Mouse (Mus musculus) liver, adult 2 months (tissue): ENCODE measurements around the gene Ier2. TPM values are rescaled to one million over a fixed set of nuclear protein-coding genes. Genes with fewer than 3 reads are reported as not detected.

Experiments
- DNase-seq: peaks from one replicate; pipeline ENCODE4 v3.0.0-alpha.2; 2011; ENCODE audit warnings: low read depth, low spot score; ENCODE audit errors: extremely low read depth
- H3K27ac ChIP-seq: fragments of 200-500 bp; replicated peaks from 2 replicates; pipeline ENCODE4 v1.5.1; 2012; ENCODE audit warnings: low read depth, mild to moderate bottlenecking, control low read depth, inconsistent platforms, low read length; ENCODE audit not compliant: insufficient read depth
- H3K27me3 ChIP-seq: fragments of 200-500 bp; 2 replicates; pipeline ENCODE4 v1.6.1; 2012; ENCODE audit warnings: mild to moderate bottlenecking, moderate library complexity, low read length, inconsistent platforms; ENCODE audit not compliant: control insufficient read depth, insufficient read depth
- H3K36me3 ChIP-seq: fragments of 200-500 bp; 2 replicates; pipeline ENCODE4 v1.6.1; 2012; ENCODE audit warnings: low read length, inconsistent platforms; ENCODE audit not compliant: control insufficient read depth, insufficient read depth
- H3K4me1 ChIP-seq: fragments of 200-500 bp; 2 replicates; pipeline ENCODE4 v1.6.1; 2011; ENCODE audit warnings: low read length; ENCODE audit not compliant: control insufficient read depth, insufficient read depth
- H3K4me3 ChIP-seq: fragments of 200-500 bp; 2 replicates; pipeline ENCODE4 v1.5.1; 2011; ENCODE audit warnings: low read depth, mild to moderate bottlenecking, control low read depth, low read length, moderate library complexity; ENCODE audit not compliant: insufficient read depth
- H3K79me2 ChIP-seq: fragments of 200-500 bp; 2 replicates; pipeline ENCODE4 v1.6.1; 2012; ENCODE audit warnings: inconsistent platforms, mild to moderate bottlenecking, low read length, moderate library complexity; ENCODE audit not compliant: control insufficient read depth, insufficient read depth
- H3K9ac ChIP-seq: fragments of 200-500 bp; 2 replicates; pipeline ENCODE4 v1.6.1; 2012; ENCODE audit warnings: low read depth, mild to moderate bottlenecking, control low read depth, inconsistent platforms, low read length
- CTCF ChIP-seq: fragments of 200-500 bp; IDR thresholded peaks from 2 replicates; pipeline ENCODE4 v1.5.1; 2011; ENCODE audit warnings: low read depth, low read length, control low read depth
- POLR2A ChIP-seq: fragments of 200-500 bp; IDR thresholded peaks from 2 replicates; pipeline ENCODE4 v1.6.1; 2011; ENCODE audit warnings: low read length, control low read depth; ENCODE audit not compliant: insufficient read depth; ENCODE audit errors: extremely low read depth
- WGBS: fragments of 180-500 bp; shearing (Covaris S2); methylation state at CpG from one replicate; pipeline ENCODE4 v1.1.7; 2018; 5-methylcytosine and 5-hydroxymethylcytosine counted together
- polyA plus RNA-seq: library from polyadenylated mRNA; depleted of rRNA; stranded (reverse); fragments of >200 nt; gene quantifications from 2 replicates; pipeline ENCODE4 v1.2.3, GENCODE M21; 2012
- total RNA-seq: library from RNA; depleted of rRNA; stranded (reverse); fragments of >200 nt; gene quantifications from 2 replicates; pipeline ENCODE4 v1.2.3, GENCODE M21; 2014

Gene Ier2
- total and polyA plus RNA-seq, 2 experiments: 12.0 to 13.1 TPM

DNA sequence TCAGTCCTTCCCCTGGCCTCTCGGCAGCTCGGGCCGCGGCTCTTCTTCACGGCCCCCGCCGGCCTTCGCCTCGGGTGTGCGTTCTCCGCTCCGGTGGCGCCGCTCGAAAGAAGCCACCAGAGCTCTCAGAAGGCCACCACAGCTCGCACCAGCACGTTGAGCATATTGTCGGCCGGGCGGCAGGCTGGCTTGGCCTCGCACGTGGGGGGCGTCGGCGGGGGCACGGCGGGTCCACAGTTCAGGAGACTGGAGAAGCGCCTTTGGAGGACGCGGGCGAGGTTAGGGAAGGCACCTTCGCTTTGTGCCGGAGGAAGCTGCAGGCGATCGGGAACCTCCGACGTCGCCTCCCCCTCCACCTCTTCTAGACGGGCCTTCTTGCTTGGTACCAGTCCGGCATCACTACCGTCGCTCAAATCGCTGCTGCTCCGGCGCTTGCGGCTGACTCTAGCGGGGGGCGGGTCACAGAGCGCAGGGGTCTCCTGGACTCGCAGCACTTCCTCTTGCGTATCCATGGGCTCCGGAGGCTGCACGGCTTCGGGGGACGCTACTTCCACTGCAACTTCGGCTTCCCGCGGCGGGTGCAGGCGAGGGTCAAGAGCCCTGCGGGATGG, 586 bp downstream of the Ier2 start:
- H3K9ac ChIP-seq: peak overlapping the region; percentile 74
- TF ChIP-seq POLR2A (no peak), CTCF (no peak)
- DNase-seq: no peak
- H3K27me3 ChIP-seq: no peaks in the 10 kb centered on the region
- 0 out of 2 replicates have a peak, but pooled peaks cover 7% of the 10 kb centered on the region for H3K79me2 ChIP-seq
- peaks cover 9% of the 10 kb centered on the region for H3K4me1 ChIP-seq
- under 1% methylated on average over 61 of the region's 61 CpGs for WGBS
- H3K27ac ChIP-seq: peak overlapping the region; percentile 95
- peak overlapping the region; percentile 61 for H3K4me3 ChIP-seq
- H3K36me3 ChIP-seq: no peaks in the 10 kb centered on the region

DNA sequence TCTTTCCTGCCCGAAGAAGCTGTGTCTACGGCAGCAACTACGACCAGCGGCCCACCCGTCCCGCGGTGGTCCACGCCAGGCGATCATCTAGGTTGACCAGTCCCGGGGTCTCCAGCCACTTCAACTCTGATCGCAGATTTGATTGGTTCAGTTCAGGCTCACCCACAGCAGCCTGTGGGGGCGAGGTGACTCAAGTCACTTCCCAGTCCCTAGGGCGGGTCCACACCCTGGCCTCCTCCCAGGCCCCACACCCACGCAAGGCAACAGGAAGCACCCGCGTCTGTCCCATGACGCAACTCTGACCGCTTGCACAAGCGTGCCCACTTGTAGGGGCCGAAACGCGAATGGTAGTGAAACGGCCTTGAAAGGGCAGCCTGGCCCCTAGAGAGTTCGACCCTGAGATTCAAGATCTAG, 1.2 kb downstream of the Ier2 start:
- H3K79me2 ChIP-seq: 0 out of 2 replicates have a peak, but pooled peaks cover 7% of the 10 kb centered on the region
- no peaks in the 10 kb centered on the region for H3K27me3 ChIP-seq
- H3K4me3 ChIP-seq: peak overlapping the region; percentile 61
- DNase-seq: peak; percentile 90
- under 1% methylated on average over 24 of the region's 24 CpGs for WGBS
- H3K4me1 ChIP-seq: peaks cover 11% of the 10 kb centered on the region
- peak overlapping the region; percentile 74 for H3K9ac ChIP-seq
- peak overlapping the region; percentile 95 for H3K27ac ChIP-seq
- H3K36me3 ChIP-seq: no peaks in the 10 kb centered on the region
- TF ChIP-seq CTCF (no peak), POLR2A (peak; percentile 50; the same call in 1 of the 2 replicates)

DNA sequence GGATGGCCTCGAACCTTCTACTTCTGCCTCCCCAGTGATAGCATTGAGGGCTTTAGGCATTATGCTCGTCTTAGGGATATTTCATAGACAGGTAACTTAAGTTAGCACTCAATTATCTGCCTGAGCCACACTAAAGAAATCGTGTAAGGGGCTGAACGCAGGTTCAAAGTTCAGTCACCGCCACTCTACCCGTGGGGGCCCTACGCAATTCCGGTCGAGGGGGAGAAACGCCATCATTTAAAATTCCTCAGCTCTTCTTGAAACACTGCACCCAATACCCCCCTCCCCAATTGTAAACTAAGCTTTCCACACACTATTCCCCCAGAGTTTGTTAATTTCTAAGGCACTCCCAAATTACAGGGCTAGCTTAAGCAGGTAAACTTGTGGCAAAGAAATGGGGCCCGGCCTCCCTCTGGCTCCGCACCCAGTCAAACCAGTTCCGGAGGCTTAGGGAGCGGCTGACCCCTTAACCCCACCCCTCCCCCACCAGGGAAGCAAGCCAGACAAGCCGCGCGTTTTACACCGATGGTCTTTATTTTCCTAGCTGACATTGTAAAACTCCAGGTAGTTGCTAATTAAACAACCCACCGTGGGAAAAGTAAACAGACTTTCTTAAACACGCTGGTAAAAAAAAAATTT, 1.7 kb downstream of the Ier2 start:
- H3K27ac ChIP-seq: peak overlapping the region; percentile 95
- WGBS: 2% methylated on average over 20 of the region's 20 CpGs
- H3K4me3 ChIP-seq: peak overlapping the region; percentile 61
- TF ChIP-seq POLR2A: 0 out of 2 replicates have a peak, but pooled peaks have one; percentile 11
- no peak for TF ChIP-seq CTCF
- H3K79me2 ChIP-seq: 0 out of 2 replicates have a peak, but pooled peaks cover 7% of the 10 kb centered on the region
- H3K4me1 ChIP-seq: peaks cover 11% of the 10 kb centered on the region
- no peaks in the 10 kb centered on the region for H3K36me3 ChIP-seq
- H3K27me3 ChIP-seq: no peaks in the 10 kb centered on the region
- peak overlapping the region; percentile 74 for H3K9ac ChIP-seq
- DNase-seq: peak; percentile 76

DNA sequence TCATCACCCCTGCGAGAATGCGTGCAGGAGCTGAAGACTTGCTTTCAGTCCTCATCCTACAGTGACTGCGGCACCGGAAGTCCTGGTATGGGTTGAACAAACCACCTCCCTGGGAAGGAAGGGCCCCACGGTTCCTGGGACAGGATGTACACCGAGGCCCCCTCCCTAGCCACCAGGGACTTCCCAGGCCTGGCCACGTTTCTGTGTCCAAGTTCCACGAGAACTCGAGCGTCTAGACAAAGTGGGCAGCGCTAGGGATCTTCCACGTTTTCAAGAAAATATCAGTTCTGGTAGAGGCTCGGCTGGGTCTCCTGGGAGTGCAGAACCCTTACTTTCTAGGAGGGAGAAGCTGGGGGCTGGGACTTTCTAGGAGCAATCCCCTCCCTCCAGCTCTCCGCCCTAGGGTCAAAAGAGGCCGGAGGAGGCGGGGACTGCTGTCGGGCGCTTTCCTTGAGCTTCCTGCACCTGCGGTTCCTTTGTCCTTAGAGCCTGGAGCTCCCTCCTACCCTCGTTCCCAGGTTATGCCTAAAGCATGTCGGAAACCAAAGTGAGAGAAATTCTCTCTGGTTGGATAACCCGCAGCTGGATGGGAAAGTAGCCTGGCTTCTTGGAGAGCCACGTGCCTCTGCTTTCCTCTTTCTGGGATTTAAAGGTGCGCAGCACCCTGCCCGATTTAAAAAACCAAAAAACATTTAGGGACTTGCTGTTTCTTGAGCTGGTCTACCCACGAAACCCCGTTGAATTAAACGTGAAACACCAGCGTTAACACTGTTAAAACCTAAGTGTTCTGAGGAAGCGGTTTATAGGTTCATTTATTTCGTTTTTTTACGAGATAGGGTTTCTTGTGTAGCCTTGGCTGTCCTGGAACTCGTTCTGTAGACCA, 2.5 kb downstream of the Ier2 start:
- Histone ChIP-seq H3K27me3 (no peaks in the 10 kb centered on the region), H3K79me2 (0 out of 2 replicates have a peak, but pooled peaks cover 7% of the 10 kb centered on the region), H3K27ac (peak overlapping the region; percentile 95), H3K4me1 (peaks cover 11% of the 10 kb centered on the region), H3K36me3 (no peaks in the 10 kb centered on the region), H3K4me3 (peak overlapping the region; percentile 61), H3K9ac (peak overlapping the region; percentile 74)
- 8% methylated on average over 33 of the region's 33 CpGs for WGBS
- DNase-seq: peak; percentile 50
- TF ChIP-seq POLR2A (0 out of 2 replicates have a peak, but pooled peaks have one; percentile 25), CTCF (no peak)

DNA sequence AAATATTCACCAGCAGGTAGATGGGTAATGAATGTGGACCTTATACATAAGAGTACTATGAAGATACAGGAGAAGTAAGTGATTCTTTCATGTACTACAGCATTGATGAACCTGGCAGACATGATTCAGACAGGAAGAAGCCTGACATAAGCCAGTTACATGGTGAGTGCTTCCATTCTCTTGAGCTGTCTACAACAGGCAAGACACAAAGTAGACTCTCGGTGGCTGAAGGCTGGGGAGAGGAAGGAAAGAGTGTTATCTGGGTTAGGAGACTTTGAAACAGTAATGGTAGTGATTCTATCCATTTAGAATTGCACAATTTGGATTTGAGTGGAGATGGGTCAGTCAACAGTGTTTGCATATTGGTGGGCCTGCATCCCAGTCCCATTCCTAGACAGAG, 3.7 kb downstream of the Ier2 start:
- Histone ChIP-seq H3K27me3 (no peaks in the 10 kb centered on the region), H3K36me3 (no peaks in the 10 kb centered on the region), H3K4me3 (no peak overlapping the region), H3K27ac (no peak overlapping the region), H3K9ac (no peak overlapping the region), H3K4me1 (peaks cover 11% of the 10 kb centered on the region), H3K79me2 (0 out of 2 replicates have a peak, but pooled peaks cover 7% of the 10 kb centered on the region)
- DNase-seq: no peak
- no peak for TF ChIP-seq CTCF
- no peak for TF ChIP-seq POLR2A
- whole genome bisulfite sequencing: 63% methylated on average over 1 of the region's 1 CpGs
